Comparison of ENCODE assay signal across 10 mouse cellular contexts in genomic region chr19:4398959-4399358, GRCm38 (mm10). TPM values are rescaled to one million over a fixed set of nuclear protein-coding genes. Genes with fewer than 3 reads are reported as not detected.
DNase-seq lines count a peak whose midpoint lies in the region; ATAC-seq and TF ChIP-seq lines count a peak whose summit lies in the region.
"Had no signal": no experiment of that assay in that cellular context is flagged by ENCODE, and none has a peak within 500 bp of the region (broad histone marks: within the 10 kb centered on the region; RNA-seq: fewer than 3 reads in every experiment).

No protein-coding gene starts in this region.

- no peak overlapping the region for H3K9ac ChIP-seq in heart, embryonic 13.5 days
- H3K9ac ChIP-seq in kidney, embryonic 15.5 days: no peak overlapping the region
- H3K9ac ChIP-seq in stomach, embryonic 15.5 days: no peak overlapping the region
- H3K9ac ChIP-seq in stomach, postnatal 0 days (ENCODE audit: low read length): no peak overlapping the region
- no peak overlapping the region for H3K9ac ChIP-seq in limb, embryonic 15.5 days

- no peaks in the 10 kb centered on the region for H3K9me3 ChIP-seq in heart, embryonic 13.5 days
- no peaks in the 10 kb centered on the region for H3K9me3 ChIP-seq in kidney, embryonic 15.5 days (replicated peaks)
- H3K9me3 ChIP-seq in stomach, embryonic 15.5 days: no peaks in the 10 kb centered on the region
- H3K9me3 ChIP-seq in stomach, postnatal 0 days (ENCODE audit: control insufficient read depth, low read length): no peaks in the 10 kb centered on the region
- H3K9me3 ChIP-seq in limb, embryonic 15.5 days: no peaks in the 10 kb centered on the region
- H3K9me3 ChIP-seq: liver, embryonic 13.5 days had no signal

- H3K4me3 ChIP-seq in heart, embryonic 13.5 days: peak overlapping the region; percentile 99
- H3K4me3 ChIP-seq in kidney, embryonic 15.5 days (replicated peaks): no peak overlapping the region
- H3K4me3 ChIP-seq in stomach, embryonic 15.5 days (replicated peaks): no peak overlapping the region
- no peak overlapping the region for H3K4me3 ChIP-seq in stomach, postnatal 0 days (ENCODE audit: low read depth, low read length)
- peak overlapping the region; percentile 99 for H3K4me3 ChIP-seq in limb, embryonic 15.5 days

- H3K4me2 ChIP-seq in heart, embryonic 13.5 days: peak overlapping the region; percentile 82
- peak overlapping the region; percentile 91; the same call in 1 of the 2 replicates for H3K4me2 ChIP-seq in kidney, embryonic 15.5 days
- no peak overlapping the region for H3K4me2 ChIP-seq in stomach, embryonic 15.5 days
- H3K4me2 ChIP-seq in stomach, postnatal 0 days (replicated peaks; ENCODE audit: low read depth): no peak overlapping the region
- no peak overlapping the region for H3K4me2 ChIP-seq in limb, embryonic 15.5 days

- no peak overlapping the region for H3K27ac ChIP-seq in heart, embryonic 13.5 days (replicated peaks)
- no peak overlapping the region for H3K27ac ChIP-seq in kidney, embryonic 15.5 days
- peak overlapping the region; percentile 91; the same call in 1 of the 2 replicates for H3K27ac ChIP-seq in stomach, embryonic 15.5 days
- no peak overlapping the region for H3K27ac ChIP-seq in stomach, postnatal 0 days (replicated peaks)
- H3K27ac ChIP-seq in limb, embryonic 15.5 days: no peak overlapping the region

- H3K36me3 ChIP-seq in heart, embryonic 13.5 days: no peaks in the 10 kb centered on the region
- no peaks in the 10 kb centered on the region for H3K36me3 ChIP-seq in kidney, embryonic 15.5 days
- H3K36me3 ChIP-seq in stomach, embryonic 15.5 days: no peaks in the 10 kb centered on the region
- H3K36me3 ChIP-seq in stomach, postnatal 0 days (ENCODE audit: control insufficient read depth, insufficient read depth, low read length): no peaks in the 10 kb centered on the region
- H3K36me3 ChIP-seq in limb, embryonic 15.5 days: no peaks in the 10 kb centered on the region
- H3K36me3 ChIP-seq: liver, embryonic 13.5 days had no signal

- ATAC-seq in heart, embryonic 13.5 days (ENCODE audit: extremely low read depth, insufficient number of reproducible peaks, low FRiP score, low TSS enrichment): no peak
- no peak for ATAC-seq in kidney, embryonic 15.5 days (replicated peaks; ENCODE audit: low FRiP score)
- ATAC-seq in stomach, embryonic 15.5 days (ENCODE audit: insufficient read depth, low FRiP score, low read depth): no peak
- ATAC-seq in stomach, postnatal 0 days (ENCODE audit: low FRiP score, low TSS enrichment): no peak
- ATAC-seq in limb, embryonic 15.5 days (ENCODE audit: insufficient number of reproducible peaks, low FRiP score, low TSS enrichment, low read depth): no peak

- no peak for TF ChIP-seq EP300 in stomach, postnatal 0 days (optimal IDR thresholded peaks at IDR 0.05)

- TF ChIP-seq CTCF in stomach, postnatal 0 days (IDR thresholded peaks at IDR 0.05; ENCODE audit: low read depth): no peak

- H3K27me3 ChIP-seq in heart, embryonic 13.5 days (replicated peaks): no peaks in the 10 kb centered on the region; the same call in 1 of the 2 replicates
- no peaks in the 10 kb centered on the region for H3K27me3 ChIP-seq in kidney, embryonic 15.5 days
- no peaks in the 10 kb centered on the region for H3K27me3 ChIP-seq in stomach, embryonic 15.5 days (replicated peaks)
- H3K27me3 ChIP-seq in stomach, postnatal 0 days (ENCODE audit: control insufficient read depth, insufficient read depth, low read length): no peaks in the 10 kb centered on the region
- H3K27me3 ChIP-seq in limb, embryonic 15.5 days: no peaks in the 10 kb centered on the region

- WGBS in heart, embryonic 13.5 days: 64% methylated on average over 4 of the region's 4 CpGs
- 76% methylated on average over 4 of the region's 4 CpGs for WGBS in kidney, embryonic 15.5 days
- WGBS in stomach, embryonic 15.5 days: 64% methylated on average over 4 of the region's 4 CpGs
- WGBS in stomach, postnatal 0 days: 63% methylated on average over 4 of the region's 4 CpGs
- WGBS in limb, embryonic 15.5 days: 73% methylated on average over 4 of the region's 4 CpGs

- no peak for DNase-seq in heart, adult 9 months (ENCODE audit: low spot score in 2 of 2)
- no peak for DNase-seq in kidney, postnatal 4 days
- DNase-seq in stomach, postnatal 0 days (ENCODE audit: low spot score): no peak
- DNase-seq in adrenal gland, postnatal 4 days (ENCODE audit: low spot score in 2 of 2): no peak
- DNase-seq: B cell, adult 2 months had no signal

- peaks cover 16% of the 10 kb centered on the region for H3K4me1 ChIP-seq in heart, embryonic 13.5 days
- peaks cover 19% of the 10 kb centered on the region for H3K4me1 ChIP-seq in kidney, embryonic 15.5 days
- peaks cover 13% of the 10 kb centered on the region; the same call in 1 of the 2 replicates for H3K4me1 ChIP-seq in stomach, embryonic 15.5 days
- H3K4me1 ChIP-seq in stomach, postnatal 0 days (replicated peaks; ENCODE audit: control insufficient read depth, insufficient read depth): no peaks in the 10 kb centered on the region
- H3K4me1 ChIP-seq in limb, embryonic 15.5 days: peaks cover 15% of the 10 kb centered on the region

RNA-seq across cellular contexts. Expression of gene Kdm2a, which starts 0.9 kb away (rescaled TPM):
- 31.6 and 35.5 TPM in 2 replicates for polyA plus RNA-seq in heart, embryonic 13.5 days (2015; fragmentation: Nextera tagmentation; extraction: Ambion mirVana)
- 50.2 and 57.4 TPM in 2 replicates for polyA plus RNA-seq in kidney, embryonic 15.5 days (2015; fragmentation: Nextera tagmentation; extraction: Ambion mirVana)
- 37.2 and 44.7 TPM in 2 replicates for polyA plus RNA-seq in stomach, embryonic 15.5 days (2015; fragmentation: Nextera tagmentation; extraction: Ambion mirVana)
- 12.9 and 15.0 TPM in 2 replicates for polyA plus RNA-seq in stomach, postnatal 0 days (2015; fragmentation: Nextera tagmentation; extraction: Ambion mirVana)
- 40.9 and 41.2 TPM in 2 replicates for polyA plus RNA-seq in limb, embryonic 15.5 days (2015; fragmentation: Nextera tagmentation; extraction: Ambion mirVana)
- 100 to 1,000 TPM; 104 to 106 TPM for total RNA-seq in adrenal gland, postnatal 4 days (2021)

RNA-seq across cellular contexts. Expression of gene Rhod, which starts 40.3 kb away (rescaled TPM):
- 25.0 and 25.1 TPM in 2 replicates for polyA plus RNA-seq in heart, embryonic 13.5 days (2015; fragmentation: Nextera tagmentation; extraction: Ambion mirVana)
- 41.1 and 43.0 TPM in 2 replicates for polyA plus RNA-seq in kidney, embryonic 15.5 days (2015; fragmentation: Nextera tagmentation; extraction: Ambion mirVana)
- polyA plus RNA-seq in stomach, embryonic 15.5 days (2015; fragmentation: Nextera tagmentation; extraction: Ambion mirVana): 24.1 and 32.0 TPM in 2 replicates
- 45.5 and 48.0 TPM in 2 replicates for polyA plus RNA-seq in stomach, postnatal 0 days (2015; fragmentation: Nextera tagmentation; extraction: Ambion mirVana)
- 45.2 and 53.6 TPM in 2 replicates for polyA plus RNA-seq in limb, embryonic 15.5 days (2015; fragmentation: Nextera tagmentation; extraction: Ambion mirVana)
- 10 to 100 TPM; 18.0 to 19.7 TPM for total RNA-seq in adrenal gland, postnatal 4 days (2021)

Comparison
In these comparisons a context has a peak if more than half of its experiments do, and no peak if none do; other contexts are left out.
1. H3K4me2 ChIP-seq: peak in heart, embryonic 13.5 days (single experiment) and kidney, embryonic 15.5 days (single experiment); none in stomach, embryonic 15.5 days (single experiment), stomach, postnatal 0 days (single experiment) and limb, embryonic 15.5 days (single experiment).
2. H3K4me3 ChIP-seq: peak in heart, embryonic 13.5 days (single experiment) and limb, embryonic 15.5 days (single experiment); none in kidney, embryonic 15.5 days (single experiment), stomach, embryonic 15.5 days (single experiment) and stomach, postnatal 0 days (single experiment).